Mouse (Mus musculus): ENCODE results near the gene 4930568D16Rik.
A peak's percentile ranks its signal among the peaks of the same experiment; 100 is the strongest.

The 4930568D16Rik gene

DNA sequence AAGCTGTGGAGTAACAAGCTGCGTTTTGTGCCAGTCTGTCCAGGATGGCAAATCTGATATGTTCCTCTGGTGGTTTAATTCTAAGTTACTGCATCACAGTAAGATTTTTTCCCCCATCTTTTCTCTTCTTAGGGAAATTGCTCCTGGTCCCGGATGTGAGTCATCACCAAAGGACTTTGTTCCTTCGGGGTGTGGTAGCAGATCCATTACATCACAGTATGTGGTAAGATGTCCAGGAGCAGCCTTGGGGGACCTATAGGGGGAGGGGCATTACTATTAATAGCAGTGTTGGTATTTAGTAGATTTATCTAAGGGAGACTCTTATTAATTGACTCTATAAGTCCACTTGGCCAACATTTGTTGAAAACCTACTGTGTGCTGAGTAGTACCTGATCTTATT lies 24.9 kb downstream of the 4930568D16Rik start:
- peak; percentile 33 for DNase-seq (ENCODE audit: low read depth, low spot score)

DNA sequence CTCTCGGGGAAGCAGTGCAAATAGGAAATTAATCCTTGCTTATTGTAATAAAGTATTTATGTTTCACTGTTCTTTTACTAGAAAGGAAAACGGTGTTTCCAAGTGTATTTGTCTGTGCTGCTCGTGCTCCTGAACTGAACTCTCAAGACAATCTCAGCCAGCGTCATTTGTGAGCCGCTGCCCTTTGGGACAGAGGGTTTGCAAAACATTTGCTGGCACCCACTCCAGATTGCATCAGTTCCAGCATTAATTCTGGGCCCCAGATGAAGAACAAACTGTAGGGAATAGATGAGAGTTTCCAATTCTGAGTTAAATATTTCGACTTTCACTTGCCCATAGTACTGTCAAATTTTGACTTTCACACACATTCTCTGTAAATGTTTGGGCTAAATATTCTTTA lies 28.8 kb downstream of the 4930568D16Rik start:
- peak; percentile 61 for DNase-seq (ENCODE audit: low read depth, low spot score)

DNA sequence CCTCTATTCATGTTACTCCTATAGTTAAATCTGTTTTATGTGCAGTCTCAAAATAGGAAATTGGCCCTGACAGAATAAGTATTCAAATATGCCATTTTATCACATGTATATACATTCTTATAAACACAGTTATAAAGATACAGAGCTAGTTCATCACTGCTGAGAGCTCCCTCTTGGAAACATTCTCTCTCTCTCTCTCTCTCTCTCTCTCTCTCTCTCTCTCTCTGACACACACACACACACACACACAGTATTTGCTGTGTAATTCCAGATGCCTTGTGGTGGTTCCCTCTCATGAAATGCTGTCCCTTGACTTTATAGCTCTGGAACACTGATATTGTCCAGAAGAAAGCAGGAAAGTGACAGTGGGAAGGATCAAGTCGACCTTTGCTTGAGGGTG lies 29.5 kb downstream of the 4930568D16Rik start:
- DNase-seq (ENCODE audit: low read depth, low spot score), result no peak

DNA sequence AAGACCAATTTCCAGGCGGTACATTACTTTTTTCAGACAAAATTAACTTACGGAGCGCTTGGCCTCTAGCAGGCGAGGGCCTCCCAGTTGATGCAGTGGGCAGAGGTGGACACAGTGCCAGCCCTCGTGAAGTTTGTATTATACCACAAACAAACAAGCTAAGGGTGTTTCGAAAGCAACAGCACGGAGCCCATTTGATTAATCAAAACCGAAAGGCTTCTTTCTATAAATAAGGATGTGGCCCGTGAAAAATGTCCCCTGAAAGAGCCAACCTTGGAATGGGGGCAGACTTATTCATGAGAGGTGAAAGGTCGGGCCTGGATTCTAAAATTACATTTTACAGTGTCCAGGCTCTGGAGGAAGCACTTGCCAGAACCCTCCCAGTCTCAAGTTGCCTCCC lies 30.1 kb downstream of the 4930568D16Rik start:
- peak; percentile 70 for DNase-seq (ENCODE audit: low read depth, low spot score)

DNA sequence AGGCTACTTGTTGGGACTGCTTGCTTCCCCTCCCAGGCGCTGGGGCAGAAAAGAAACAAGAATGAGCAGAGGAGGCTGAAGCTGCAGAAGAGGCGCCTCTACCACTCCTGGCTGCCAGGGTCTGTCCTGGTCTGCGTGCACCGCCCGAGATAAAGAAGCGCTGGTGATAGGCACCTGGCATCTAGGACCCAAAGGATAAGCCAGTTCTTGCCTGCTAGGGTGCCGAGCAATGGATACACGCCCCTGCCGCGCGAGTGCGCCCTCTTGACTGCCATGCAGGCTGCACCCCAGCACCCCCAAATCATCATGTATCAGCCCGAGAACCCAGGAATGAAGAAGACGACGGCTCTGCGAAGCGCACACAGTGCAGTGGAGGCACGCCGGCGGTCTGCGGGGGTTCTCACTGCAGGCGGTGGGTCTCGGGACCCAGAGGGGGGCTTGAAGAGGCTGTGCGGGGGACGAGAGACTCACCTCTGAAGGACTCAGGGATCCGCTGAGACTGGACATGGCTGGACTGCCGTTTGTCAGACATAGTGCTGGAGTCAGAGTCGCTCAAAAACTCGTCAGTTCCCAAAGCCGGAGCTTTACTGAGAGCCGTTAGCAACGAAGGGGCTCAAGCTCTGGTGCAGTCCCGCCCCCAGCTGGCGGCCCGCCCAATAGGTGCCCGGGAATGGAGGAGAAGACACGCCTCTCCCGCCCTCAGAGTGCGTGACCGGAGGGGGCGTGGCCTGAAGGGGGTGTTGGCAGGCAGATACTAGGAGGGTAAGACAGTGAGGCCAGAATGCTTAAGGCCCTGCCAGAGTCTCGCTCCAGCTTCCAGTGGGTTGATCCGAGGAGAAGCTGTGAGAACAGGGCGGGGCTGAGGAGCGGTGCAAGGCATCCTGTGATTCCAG lies 30.9 kb downstream of the 4930568D16Rik start, which contains the start of gene Stom:
Gene Stom, minus strand, starts transcription at position 589 of the 893 bp plus-strand sequence.
- peak; percentile 98 for DNase-seq (ENCODE audit: low read depth, low spot score)

DNA sequence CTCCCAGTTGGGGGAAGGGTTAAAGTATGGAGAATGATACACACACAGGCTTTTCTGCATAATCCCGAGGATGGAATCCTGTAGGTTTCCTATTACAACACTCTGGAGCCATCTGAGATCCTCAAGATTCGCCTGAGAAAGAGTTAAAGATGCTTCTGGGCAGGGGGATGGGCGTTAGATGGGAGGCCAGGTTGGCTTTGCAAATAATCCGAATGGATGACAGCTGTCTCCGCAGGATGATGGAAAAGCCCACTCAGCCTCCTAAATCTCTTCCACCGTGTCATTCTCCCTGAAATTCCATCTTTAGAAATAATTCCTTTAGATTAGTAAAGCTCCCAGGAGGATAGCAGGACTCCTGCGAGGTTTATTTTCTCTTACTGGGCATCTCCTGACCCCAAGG lies 31.9 kb downstream of the 4930568D16Rik start:
- DNase-seq (ENCODE audit: low read depth, low spot score), result no peak

DNA sequence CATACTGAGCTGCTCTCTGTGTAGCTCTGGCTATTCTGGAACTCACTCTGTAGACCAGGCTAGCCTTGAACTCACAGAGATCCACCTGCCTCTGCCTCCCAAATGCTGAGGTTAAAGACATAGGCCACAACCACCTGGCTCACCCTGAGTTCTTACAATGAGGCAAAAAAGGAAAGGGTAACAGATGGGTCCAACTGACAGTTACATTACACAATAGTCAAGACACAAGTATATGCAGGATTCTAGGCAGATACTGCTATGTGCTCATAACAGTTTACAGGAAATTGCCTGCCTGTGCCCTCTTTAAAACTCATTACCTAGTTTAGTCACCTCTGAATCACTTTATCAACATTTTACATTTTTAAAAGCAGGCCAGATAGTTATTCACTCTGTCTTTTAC lies 33.9 kb downstream of the 4930568D16Rik start:
- no peak for DNase-seq (ENCODE audit: low read depth, low spot score)

DNA sequence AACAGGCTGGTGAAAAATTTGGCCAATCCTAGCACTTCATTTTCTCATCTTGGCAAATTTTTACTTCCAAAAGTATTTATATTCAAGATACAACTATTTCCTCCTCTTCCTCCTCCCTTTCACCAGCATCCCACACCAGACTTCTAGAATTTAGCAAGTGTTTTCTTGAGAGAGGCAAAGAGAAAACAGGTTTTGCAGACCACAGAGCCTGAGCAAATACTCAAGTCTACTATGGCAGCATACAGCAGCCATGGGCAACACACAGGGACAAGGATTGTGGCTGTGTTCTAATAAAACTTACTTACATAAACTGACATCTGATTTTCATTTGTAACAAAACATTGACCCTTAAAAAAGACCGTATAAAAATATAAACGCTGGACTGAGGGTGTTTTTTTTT lies 36.3 kb downstream of the 4930568D16Rik start:
- DNase-seq (ENCODE audit: low read depth, low spot score), result no peak

DNA sequence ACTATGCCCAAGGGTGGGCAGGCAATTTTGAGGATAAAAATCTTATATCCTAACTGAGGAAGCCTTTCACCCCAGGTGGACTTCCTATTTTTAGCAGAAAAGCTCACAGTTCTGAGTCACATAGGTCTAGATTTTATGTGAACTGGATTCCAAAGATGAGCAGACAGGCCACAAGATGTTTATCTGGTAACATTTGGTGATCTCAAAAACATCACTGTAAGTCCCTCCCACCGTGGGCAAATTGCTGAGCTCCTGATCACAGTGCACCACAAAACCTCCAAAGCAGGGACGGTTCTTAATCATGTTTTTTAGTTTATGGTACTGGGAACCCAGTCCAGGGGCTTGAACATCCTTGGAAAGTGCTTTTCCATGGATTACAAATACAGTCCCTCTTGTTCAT lies 38.5 kb downstream of the 4930568D16Rik start:
- no peak for DNase-seq (ENCODE audit: low read depth, low spot score)

DNA sequence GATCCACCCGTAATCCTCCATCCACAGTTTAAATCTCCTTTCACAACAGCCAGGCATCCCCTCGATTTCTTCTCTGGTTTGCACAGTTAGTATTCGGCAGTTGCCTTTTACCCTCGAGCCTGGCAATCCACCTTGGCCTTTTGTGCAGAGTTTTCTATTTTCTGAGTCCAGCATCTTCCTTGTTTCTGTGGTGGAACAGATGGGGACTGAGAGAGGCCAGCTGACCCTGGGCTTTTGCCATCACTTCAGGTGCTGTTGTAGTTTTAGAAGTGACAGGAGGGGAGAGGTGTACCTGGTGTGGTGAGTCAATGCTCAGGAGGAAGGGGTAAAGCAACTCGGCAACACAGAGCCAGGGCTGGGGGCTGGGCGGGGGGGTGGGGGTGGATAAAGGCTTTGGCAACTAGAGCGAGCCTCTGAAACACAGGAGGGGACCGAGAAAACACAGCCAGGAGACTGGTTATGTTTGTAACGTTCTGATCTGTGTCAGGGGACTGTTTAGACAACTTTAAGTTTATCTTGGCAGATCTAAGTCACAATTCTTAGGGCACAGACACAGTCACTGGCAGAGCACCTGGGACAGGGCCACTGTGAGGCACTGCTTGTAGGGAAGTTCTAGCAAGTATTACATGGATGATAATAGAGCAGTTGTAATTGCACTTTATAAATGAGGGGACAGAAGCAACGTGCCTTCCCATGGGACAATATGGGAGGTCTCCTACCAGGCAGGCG lies 39.3 kb downstream of the 4930568D16Rik start:
- no peak for DNase-seq (ENCODE audit: low read depth, low spot score)

DNA sequence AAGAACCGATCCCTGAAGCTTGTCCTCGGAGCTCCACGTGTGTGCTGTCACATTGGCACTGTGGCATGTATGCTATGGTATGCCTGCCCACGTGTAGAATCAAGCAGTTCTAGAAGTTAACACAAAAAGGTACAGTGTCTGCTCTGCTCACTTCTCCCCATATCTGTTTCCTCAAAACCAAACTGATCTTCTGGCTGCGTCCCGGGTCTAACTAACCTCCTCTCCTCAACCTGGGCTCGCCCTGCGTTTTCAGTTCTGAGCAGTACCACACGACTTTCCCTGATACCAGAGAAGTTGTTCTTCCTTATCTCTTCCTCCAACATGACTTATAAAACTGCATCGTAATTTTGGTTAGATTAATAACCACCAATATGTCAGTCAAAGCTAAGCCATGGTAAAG lies 39.9 kb downstream of the 4930568D16Rik start:
- no peak for DNase-seq (ENCODE audit: low read depth, low spot score)

DNA sequence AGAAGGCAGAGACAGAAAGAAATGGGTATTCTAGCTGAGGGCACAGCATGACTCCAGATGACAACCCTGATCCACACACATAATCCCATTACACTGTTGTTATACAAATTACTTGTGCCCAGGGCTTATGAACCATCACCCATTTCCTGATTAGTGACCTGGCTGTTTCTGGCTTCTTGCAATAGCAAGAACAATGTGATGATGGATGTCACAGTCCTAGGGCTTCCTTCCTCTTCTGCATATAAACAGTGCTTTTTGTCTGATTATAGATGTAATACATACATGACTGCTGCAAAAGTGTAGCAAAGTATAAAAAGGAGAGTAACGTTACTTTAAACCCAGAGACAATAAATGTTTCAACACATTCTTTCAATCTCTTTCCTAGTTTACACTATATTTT lies 40.6 kb downstream of the 4930568D16Rik start:
- DNase-seq (ENCODE audit: low read depth, low spot score), result no peak

DNA sequence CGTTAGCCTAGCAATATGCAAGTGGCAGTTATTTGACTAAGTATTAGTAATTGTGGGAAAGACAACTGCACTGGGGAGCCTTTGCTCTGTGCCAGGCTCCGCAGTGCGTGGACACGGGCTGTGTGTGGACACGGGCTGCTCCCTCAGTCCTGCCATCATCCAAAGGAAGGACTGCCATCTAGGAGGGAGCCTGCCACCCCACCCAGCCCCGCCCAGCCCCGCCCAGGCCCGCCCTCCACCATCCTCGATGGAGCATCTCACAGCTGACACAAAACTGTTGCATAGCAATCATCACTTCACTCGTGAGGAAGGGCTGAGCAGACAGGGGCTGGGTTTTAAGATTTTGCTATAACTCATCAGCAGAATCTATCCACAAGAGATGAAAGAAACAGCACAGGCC lies 41.6 kb downstream of the 4930568D16Rik start:
- no peak for DNase-seq (ENCODE audit: low read depth, low spot score)

DNA sequence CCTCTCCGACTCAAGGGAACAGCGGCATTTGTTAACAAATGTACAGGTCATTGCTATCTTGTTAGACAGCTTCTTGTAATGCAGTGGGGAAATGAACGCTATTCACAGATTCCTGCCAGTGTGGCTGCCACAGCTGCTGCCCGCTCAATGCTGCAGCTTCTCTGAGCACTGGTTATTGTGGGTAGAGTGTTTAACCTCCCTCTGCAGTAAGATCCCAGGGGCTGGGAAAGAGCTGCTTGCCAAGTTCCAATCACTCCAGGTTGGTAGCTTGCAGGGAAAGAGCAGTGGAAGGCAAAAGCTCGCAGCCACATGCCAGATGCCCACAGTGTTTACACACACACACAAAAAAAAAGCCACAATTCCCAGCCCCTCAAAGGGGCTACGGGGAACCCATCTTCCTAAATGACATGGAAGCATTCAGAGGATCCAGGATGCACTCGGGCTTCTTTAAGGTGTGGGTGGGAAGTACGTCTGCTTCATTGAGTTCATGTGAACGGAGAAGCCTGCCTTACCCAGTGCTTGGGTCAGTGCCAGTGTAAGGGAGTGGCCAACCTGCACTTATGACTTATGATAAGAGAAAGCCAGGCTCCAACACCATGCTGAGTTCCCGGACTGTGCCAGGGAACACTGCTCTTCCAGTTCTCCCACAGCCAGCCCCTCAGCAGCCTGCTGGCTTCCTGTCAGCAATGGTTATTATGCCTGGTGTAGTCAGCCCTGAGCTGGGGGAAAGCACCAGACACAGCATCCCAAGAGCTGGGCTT lies 44.9 kb downstream of the 4930568D16Rik start:
- no peak for DNase-seq (ENCODE audit: low read depth, low spot score)

DNA sequence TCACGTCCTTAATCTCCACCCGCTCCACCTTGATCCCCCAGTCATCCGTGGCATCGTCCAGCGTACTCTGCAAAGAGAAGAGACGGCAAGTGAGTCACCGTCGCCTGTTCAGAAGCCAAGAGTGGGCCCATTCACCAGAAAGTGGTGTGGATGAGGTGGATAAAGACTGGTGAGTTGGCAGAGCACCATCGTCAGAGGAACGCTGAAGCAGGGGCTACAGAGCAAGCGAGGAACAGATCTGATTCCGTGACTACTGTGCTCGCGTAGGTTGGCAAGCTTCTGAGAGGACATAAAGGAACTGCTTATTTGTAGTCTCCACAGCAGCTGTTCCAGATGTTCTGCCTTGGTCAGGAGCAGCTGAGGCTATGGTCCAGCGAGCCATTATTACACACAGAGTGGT lies 47.1 kb downstream of the 4930568D16Rik start:
- DNase-seq (ENCODE audit: low read depth, low spot score), result no peak

DNA sequence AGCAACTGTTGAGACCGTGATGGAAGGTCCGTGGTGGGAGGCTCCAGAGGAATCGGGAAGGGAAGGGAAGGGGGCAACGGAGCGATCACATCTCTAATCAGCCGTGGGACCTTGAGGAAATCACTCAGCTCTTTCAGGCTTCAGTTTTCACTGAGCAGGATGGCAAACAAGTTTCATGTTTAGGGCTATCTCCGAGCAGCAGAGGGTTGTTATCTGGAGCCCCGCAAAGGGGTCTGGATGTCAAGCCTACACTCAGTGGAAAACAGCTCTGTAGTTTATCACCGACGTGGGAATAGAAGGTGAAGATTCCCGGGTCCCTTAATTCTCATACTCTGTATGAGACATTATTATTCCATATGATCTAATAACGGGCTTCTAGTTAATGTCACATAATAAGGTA lies 49.1 kb downstream of the 4930568D16Rik start:
- DNase-seq (ENCODE audit: low read depth, low spot score), result no peak

DNA sequence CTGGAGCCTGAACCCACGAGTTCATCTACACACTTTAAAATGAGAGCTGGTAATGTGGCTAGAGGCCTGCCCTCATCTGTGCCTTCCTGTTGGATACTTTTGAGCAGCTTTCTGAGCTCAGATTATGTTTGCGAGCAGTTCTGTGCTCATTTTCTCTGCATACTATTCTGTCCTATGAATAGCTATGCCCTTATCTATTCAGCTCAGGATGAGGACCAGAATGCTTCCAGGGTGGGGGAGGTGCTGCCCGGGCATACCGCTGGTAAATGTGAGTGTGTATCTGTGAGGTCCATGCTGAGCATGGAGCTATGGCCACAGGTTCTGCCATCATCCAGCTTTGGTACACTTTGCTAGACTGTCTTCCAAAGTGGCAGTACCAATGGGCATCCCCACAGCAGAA lies 49.9 kb downstream of the 4930568D16Rik start:
- no peak for DNase-seq (ENCODE audit: low read depth, low spot score)

DNA sequence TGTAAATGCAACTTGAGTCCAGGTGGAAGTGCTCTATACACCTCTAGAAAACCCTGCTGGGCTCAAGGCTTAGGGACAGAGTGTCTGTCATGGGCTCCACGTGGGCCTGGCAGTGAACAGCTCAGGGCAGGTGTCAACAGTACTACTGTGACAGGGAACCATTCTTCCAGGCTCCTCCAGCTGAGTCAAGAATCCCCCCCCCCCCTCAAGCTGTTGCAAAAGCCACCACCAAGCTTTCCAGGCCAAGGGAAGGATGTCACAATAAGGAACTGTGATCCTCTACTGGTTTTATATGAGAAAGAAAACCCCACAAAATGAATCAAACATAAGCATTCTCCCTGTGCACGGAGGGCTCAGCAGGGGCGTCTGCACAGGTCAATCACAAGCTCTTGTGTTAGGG lies 53.2 kb downstream of the 4930568D16Rik start:
- no peak for DNase-seq (ENCODE audit: low read depth, low spot score)

DNA sequence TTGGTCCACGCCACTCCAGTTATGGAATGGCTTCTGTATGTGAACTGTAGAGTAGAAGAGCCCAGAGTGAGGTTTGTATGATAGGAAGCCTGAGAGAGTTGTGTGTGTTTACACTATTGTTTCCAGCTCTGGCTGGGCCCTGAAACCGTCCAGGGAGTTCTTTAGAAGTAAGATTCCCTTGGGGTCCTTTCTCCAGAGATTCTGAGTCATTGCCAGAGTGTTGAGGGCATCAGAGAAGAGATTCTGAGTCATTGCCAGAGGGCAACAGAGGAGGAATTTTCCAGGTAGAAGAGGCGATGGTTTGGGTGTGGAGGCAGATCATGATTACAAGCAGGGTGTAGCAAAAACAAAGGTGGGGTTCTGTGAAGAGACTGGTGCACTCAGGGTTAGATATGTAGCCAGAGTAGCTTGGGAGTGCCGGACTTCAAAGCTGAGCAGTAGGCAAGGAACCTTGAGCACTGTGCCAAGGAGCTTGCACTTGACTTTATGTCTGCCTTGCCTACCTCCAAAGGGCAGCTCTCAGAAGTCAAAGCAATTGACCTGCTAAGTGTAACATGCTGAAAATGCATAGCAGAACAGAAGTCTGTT lies 57.5 kb downstream of the 4930568D16Rik start:
- no peak for DNase-seq (ENCODE audit: low read depth, low spot score)

DNA sequence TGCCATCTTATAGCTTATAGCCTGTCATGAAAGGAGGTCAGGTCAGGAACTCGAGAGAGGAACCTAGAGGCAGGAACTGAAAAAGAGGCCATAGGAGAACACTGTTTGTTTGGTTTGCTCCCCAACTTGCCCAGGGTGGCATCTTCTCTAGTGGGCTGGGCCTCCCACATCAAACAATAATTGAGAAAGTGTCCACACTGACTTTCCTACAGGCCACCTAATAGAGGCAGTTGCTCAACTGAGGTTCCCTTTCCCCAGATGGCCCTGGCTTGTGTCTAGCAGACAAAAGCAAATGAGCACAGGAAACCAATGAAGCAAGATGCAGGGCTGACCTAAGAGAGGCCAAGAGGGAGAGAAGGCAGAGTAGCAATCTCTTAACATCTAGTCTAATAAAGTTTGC lies 59.4 kb downstream of the 4930568D16Rik start:
- DNase-seq (ENCODE audit: low read depth, low spot score), result no peak

Measured in skeletal muscle tissue, adult 2 months (tissue).